Mouse (Mus musculus) liver, embryonic 14.5 days (tissue): ENCODE data around the gene 6030452D12Rik.

Experiments used
- CTCF ChIP-seq: IDR thresholded peaks from 2 replicates; pipeline ENCODE4 v1.5.1; 2016; ENCODE audit warnings: antibody characterized with exemption, low read depth, control low read depth
- EP300 ChIP-seq: IDR thresholded peaks from 2 replicates; pipeline ENCODE4 v1.6.1; 2016; ENCODE audit warnings: antibody characterized with exemption, low read depth

GRCm38 (mm10) chr8:106521845-106522244, 21.5 kb downstream of the 6030452D12Rik start:
- no peak for TF ChIP-seq CTCF
- no peak for TF ChIP-seq EP300
